Mouse (Mus musculus) liver, adult 2 months (tissue): ENCODE measurements at regions not wholly inside any gene's neighbourhood (a gene's known extent, or its start where the extent isn't known, plus 50 kb on each side); places are given as distances from the start of the nearest gene placed in this dataset.

Source experiments
- DNase-seq: peaks from one replicate; pipeline ENCODE4 v3.0.0-alpha.2; 2011; ENCODE audit warnings: low read depth, low spot score; ENCODE audit errors: extremely low read depth
- H3K27ac ChIP-seq: fragments of 200-500 bp; replicated peaks from 2 replicates; pipeline ENCODE4 v1.5.1; 2012; ENCODE audit warnings: low read depth, mild to moderate bottlenecking, control low read depth, inconsistent platforms, low read length; ENCODE audit not compliant: insufficient read depth
- H3K27me3 ChIP-seq: fragments of 200-500 bp; 2 replicates; pipeline ENCODE4 v1.6.1; 2012; ENCODE audit warnings: mild to moderate bottlenecking, moderate library complexity, low read length, inconsistent platforms; ENCODE audit not compliant: control insufficient read depth, insufficient read depth
- H3K36me3 ChIP-seq: fragments of 200-500 bp; 2 replicates; pipeline ENCODE4 v1.6.1; 2012; ENCODE audit warnings: low read length, inconsistent platforms; ENCODE audit not compliant: control insufficient read depth, insufficient read depth
- H3K4me1 ChIP-seq: fragments of 200-500 bp; 2 replicates; pipeline ENCODE4 v1.6.1; 2011; ENCODE audit warnings: low read length; ENCODE audit not compliant: control insufficient read depth, insufficient read depth
- H3K4me3 ChIP-seq: fragments of 200-500 bp; 2 replicates; pipeline ENCODE4 v1.5.1; 2011; ENCODE audit warnings: low read depth, mild to moderate bottlenecking, control low read depth, low read length, moderate library complexity; ENCODE audit not compliant: insufficient read depth
- H3K79me2 ChIP-seq: fragments of 200-500 bp; 2 replicates; pipeline ENCODE4 v1.6.1; 2012; ENCODE audit warnings: inconsistent platforms, mild to moderate bottlenecking, low read length, moderate library complexity; ENCODE audit not compliant: control insufficient read depth, insufficient read depth
- H3K9ac ChIP-seq: fragments of 200-500 bp; 2 replicates; pipeline ENCODE4 v1.6.1; 2012; ENCODE audit warnings: low read depth, mild to moderate bottlenecking, control low read depth, inconsistent platforms, low read length
- CTCF ChIP-seq: fragments of 200-500 bp; IDR thresholded peaks from 2 replicates; pipeline ENCODE4 v1.5.1; 2011; ENCODE audit warnings: low read depth, low read length, control low read depth
- POLR2A ChIP-seq: fragments of 200-500 bp; IDR thresholded peaks from 2 replicates; pipeline ENCODE4 v1.6.1; 2011; ENCODE audit warnings: low read length, control low read depth; ENCODE audit not compliant: insufficient read depth; ENCODE audit errors: extremely low read depth
- WGBS: fragments of 180-500 bp; shearing (Covaris S2); methylation state at CpG from one replicate; pipeline ENCODE4 v1.1.7; 2018; 5-methylcytosine and 5-hydroxymethylcytosine counted together

- no peaks in the 10 kb centered on the region for H3K36me3 ChIP-seq
- DNase-seq = no peak
- no peak overlapping the region for H3K9ac ChIP-seq
- H3K27me3 ChIP-seq = no peaks in the 10 kb centered on the region
- WGBS = 9% methylated on average over 35 of the region's 35 CpGs
- no peaks in the 10 kb centered on the region for H3K79me2 ChIP-seq
- no peak overlapping the region for H3K4me3 ChIP-seq
- no peaks in the 10 kb centered on the region for H3K4me1 ChIP-seq
- no peak overlapping the region for H3K27ac ChIP-seq
- TF ChIP-seq POLR2A (no peak), CTCF (no peak)
Observed at GRCm38 (mm10) chr1:42491644-42492277, 203.8 kb upstream of the Pou3f3 start.

GRCm38 (mm10) chr1:42496022-42496421 lies 199.5 kb upstream of the Pou3f3 start:
- H3K4me1 ChIP-seq = no peaks in the 10 kb centered on the region
- no peaks in the 10 kb centered on the region for H3K79me2 ChIP-seq
- 35% methylated on average over 3 of the region's 3 CpGs for whole genome bisulfite sequencing
- no peaks in the 10 kb centered on the region for H3K36me3 ChIP-seq
- H3K27me3 ChIP-seq = no peaks in the 10 kb centered on the region
- H3K4me3 ChIP-seq = no peak overlapping the region
- no peak overlapping the region for H3K9ac ChIP-seq
- no peak for DNase-seq
- H3K27ac ChIP-seq = no peak overlapping the region
- TF ChIP-seq CTCF (no peak), POLR2A (no peak)

- Histone ChIP-seq H3K27me3 (no peaks in the 10 kb centered on the region), H3K9ac (no peak overlapping the region), H3K27ac (no peak overlapping the region), H3K4me1 (no peaks in the 10 kb centered on the region), H3K4me3 (no peak overlapping the region), H3K36me3 (no peaks in the 10 kb centered on the region), H3K79me2 (no peaks in the 10 kb centered on the region)
- 50% methylated on average over 6 of the region's 6 CpGs for WGBS
- TF ChIP-seq POLR2A = no peak
- no peak for TF ChIP-seq CTCF
- DNase-seq = no peak
Observed at GRCm38 (mm10) chr1:42496433-42496832, 199.1 kb upstream of the Pou3f3 start.

- no peak for DNase-seq
- H3K27ac ChIP-seq = no peak overlapping the region
- H3K27me3 ChIP-seq = no peaks in the 10 kb centered on the region
- TF ChIP-seq POLR2A = no peak
- no peak for TF ChIP-seq CTCF
- H3K9ac ChIP-seq = no peak overlapping the region
- WGBS = 72% methylated on average over 7 of the region's 7 CpGs
- H3K4me1 ChIP-seq = no peaks in the 10 kb centered on the region
- H3K36me3 ChIP-seq = no peaks in the 10 kb centered on the region
- no peaks in the 10 kb centered on the region for H3K79me2 ChIP-seq
- H3K4me3 ChIP-seq = no peak overlapping the region
Observed at GRCm38 (mm10) chr1:42498901-42499300, 196.7 kb upstream of the Pou3f3 start.

GRCm38 (mm10) chr1:42504491-42504890 lies 191.1 kb upstream of the Pou3f3 start:
- Histone ChIP-seq H3K9ac (no peak overlapping the region), H3K4me3 (no peak overlapping the region), H3K36me3 (no peaks in the 10 kb centered on the region), H3K4me1 (no peaks in the 10 kb centered on the region), H3K79me2 (no peaks in the 10 kb centered on the region), H3K27ac (no peak overlapping the region), H3K27me3 (no peaks in the 10 kb centered on the region)
- DNase-seq = no peak
- TF ChIP-seq CTCF = no peak
- no peak for TF ChIP-seq POLR2A
- WGBS = 82% methylated on average over 9 of the region's 9 CpGs

GRCm38 (mm10) chr1:42505048-42505729 lies 190.4 kb upstream of the Pou3f3 start:
- 72% methylated on average over 10 of the region's 10 CpGs for WGBS
- DNase-seq = no peak
- Histone ChIP-seq H3K79me2 (no peaks in the 10 kb centered on the region), H3K4me1 (no peaks in the 10 kb centered on the region), H3K36me3 (no peaks in the 10 kb centered on the region), H3K4me3 (no peak overlapping the region), H3K27ac (no peak overlapping the region), H3K9ac (no peak overlapping the region), H3K27me3 (no peaks in the 10 kb centered on the region)
- TF ChIP-seq CTCF (no peak), POLR2A (no peak)
